Mouse (Mus musculus): ENCODE results near the gene Opn1sw.
"Not testable (repeated sequence)": the region's sequence is repeated elsewhere in the genome, so short reads cannot be mapped to it uniquely, and the experiment has no call there.

Gene Opn1sw

DNA sequence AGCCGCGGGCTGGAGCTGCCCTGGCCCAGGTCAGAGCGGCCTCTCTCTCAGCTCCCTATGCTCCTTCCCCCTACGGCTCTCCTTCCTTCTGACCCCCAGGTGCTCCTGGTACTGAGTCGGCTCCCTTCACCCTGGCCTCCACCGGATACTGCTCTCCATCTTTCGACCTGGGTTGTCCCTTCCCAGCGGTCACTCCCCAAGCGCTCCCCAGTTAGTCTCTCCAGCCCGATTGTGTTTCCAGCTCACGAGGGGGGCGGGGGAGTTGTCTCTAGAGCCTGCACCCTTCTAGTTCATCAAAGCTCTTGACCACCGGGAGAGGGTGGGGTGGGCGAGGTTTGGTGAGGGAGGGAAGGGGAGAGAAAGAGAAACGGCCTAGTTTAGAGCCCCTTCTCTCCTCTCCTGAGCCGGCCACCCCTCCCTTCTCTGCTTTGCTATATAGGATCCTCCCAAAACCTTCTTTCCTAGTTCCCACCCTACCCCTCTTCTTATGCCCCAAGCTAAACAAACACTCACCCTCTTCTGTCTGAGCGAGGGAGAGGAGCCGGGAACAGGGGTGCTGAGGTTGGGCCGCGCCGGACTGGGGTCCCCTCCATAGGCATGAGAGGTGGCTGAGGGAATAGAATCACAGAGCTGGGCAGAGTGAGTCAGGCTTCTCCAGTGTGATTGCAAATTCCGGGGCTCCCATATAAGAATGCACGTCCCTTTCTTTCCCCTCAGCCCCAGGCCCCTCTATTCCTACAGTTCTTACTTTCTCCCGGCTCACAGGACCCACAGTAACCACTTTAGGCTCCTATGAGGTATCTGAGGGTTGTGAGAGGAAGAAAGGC is 8.7 kb upstream of the Opn1sw start:
- DNase-seq (ENCODE audit: low spot score): peak; percentile 54

DNA sequence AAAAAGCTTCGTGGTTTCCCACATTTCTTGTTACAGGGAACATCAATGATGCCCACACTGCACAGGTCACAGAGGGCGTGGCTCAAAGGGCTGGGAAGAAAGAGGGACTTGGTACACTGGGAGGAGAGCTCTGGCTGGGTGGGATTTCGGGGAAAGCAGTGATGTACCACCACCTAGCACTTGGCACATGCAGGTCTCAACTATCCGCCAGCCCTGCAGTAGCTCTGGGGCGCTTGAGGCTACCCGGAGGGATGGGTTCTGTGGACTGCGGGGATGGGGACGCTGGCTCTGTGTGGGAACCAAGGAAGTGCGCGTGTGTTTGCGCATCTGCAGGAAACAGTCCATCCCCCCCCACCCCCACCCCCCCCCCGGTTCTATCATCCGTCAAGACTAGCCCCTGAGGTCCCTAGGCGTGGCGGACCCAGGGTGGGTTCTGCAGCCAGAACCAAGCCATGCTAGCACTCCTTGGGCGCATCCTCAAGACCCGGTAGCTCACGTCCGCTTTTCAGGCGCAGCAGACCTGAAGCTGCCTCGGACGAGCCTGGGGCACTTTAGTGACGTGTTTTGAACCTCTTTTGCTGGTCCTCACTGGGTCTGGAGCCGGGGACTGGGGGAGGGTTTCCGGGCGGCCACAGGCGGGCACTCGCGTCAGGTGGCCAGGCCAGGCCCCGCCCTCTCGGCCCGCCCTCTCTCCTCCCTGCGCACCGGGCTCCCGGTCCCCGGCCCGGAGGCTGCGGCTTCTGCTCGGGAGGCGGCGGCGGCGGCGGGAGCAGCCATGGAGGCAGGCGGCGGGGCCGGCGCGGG is 7.8 kb upstream of the Opn1sw start, which contains the start of gene Ccdc136:
Ccdc136 (plus strand) TSS at position 400 of the 804 bp plus-strand sequence.
- peak; percentile 78 for DNase-seq (ENCODE audit: low spot score)

DNA sequence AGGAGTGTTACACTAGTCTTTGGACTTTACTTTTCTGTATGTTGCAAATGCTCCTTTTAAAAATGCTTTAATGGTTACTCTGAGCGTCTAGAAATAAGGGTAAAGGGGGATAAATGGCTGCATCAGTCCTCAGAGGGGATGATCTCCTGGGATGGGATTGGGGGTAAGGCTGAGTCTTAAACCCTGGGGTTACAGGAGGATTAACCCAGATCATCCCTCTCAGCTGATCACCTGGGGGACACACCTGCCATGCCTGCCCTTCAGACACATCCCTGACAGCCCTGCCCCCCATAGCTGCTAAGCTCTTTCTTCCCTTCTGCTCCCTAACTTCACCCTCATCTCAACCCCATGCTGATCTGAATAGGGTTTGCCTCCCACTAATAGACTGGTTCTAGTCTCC is 6.0 kb upstream of the Opn1sw start:
- no peak for DNase-seq (ENCODE audit: low spot score)

DNA sequence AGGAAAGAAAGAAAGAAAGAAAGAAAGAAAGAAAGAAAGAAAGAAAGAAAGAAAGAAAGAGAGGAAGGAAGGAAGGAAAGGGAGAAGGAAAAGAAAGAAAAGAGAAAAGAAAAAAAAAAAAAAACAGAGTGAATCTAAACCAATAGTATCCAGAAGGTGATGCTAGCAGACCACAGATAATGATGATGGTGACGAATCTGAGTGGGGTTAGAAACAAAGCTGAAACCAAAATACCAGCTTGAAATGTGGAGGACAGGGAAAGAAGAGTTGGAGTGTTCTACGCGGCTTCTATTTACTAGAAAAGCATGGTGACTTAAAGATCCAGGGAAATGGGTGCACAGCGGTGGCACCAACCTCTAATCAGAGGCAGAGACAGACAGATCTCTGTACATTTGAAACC is 3.5 kb upstream of the Opn1sw start:
- DNase-seq (ENCODE audit: low spot score): no peak

DNA sequence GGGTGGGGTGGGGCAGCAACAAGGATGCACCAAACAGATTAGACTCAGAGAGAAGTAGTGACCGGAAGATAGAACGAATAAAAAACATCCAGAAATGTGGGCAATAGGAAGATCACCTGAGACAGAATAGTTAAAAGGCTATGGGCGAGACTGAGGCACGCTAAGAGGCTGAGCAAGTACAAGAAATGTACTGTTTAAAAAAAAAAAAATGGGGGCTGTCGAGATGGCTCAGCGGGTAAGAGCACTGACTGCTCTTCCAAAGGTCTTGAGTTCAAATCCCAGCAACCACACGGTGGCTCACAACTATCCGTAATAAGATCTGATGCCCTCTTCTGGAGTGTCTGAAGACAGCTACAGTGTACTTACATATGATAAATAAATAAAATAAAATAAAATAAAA is 3.0 kb upstream of the Opn1sw start:
- not testable (repeated sequence) for DNase-seq (ENCODE audit: low spot score)

DNA sequence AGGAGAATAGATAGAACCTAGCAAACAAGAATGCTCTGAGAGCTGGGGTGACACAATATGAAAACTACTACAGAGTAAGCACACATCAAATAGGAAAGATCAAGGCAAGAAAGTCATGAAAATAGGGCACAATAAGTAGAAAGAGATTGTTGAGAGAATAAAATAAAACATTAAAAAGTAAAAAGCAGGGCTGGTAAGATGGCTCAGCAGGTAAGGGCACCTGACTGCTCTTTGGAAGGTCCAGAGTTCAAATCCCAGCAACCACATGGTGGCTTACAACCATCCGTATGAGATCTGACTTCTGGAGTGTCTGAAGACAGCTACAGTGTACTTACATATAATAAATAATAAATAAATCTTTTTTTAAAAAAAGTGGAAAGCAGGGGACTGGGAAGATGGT is 2.2 kb upstream of the Opn1sw start:
- DNase-seq (ENCODE audit: low spot score): not testable (repeated sequence)

DNA sequence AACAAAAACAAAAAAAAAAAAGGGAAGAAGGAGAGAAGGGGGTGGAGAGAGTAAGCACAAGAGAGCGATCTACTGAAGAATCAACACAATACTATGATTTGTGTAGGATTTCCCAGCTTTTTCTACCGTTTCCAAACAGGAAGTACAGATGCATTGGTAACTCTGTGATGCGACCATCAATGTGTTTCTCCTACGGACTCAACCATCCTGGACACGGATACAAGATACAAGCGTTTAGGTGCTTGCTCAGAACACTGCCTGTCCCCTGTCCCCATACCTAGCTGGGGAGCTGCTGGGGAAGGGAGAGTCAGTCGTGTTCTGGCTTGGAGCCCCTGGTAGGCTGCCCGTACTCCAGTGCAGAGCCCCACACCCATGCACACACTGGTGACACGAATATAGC is 1.2 kb upstream of the Opn1sw start:
- DNase-seq (ENCODE audit: low spot score): no peak

DNA sequence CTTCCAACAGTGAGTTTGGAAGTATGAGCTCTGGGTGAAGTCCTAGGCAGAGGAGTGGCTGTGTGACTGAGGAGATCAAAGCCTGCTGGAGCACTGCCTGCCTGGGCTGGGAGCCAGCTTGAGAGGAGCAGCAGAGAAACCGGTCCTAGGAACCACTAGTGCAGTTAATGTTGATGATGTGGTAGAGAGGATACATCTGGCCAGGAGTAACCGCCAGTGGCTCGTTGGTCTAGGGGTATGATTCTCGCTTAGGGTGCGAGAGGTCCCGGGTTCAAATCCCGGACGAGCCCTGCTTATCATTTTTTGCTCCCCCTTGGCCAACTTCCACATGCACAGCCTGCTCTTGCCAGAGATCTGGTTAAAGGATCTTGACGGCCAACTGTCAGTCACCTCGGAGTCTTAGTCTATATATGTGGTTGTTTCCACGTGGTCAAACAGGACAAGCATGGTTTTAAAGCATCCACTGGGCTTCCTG is 375 bp upstream of the Opn1sw start:
- peak; percentile 76 for DNase-seq (ENCODE audit: low spot score)

DNA sequence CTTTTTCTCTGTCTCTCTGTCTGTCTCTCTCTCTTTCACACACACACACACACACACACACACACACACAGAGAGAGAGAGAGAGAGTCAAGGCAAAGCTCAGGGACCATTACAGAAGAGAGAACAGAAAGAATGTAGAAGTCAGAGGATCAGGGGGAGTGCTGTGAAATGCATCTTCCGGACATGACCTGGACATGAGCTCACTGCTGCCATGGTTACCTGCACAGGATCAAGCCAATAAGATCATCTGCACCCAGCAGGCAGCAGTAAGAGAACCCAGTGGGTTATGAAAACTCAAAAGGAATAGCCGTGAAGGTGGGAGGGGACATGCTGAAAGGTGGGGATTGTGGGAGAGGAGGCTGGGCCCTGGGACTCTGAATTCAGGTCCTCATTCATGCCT is 5.8 kb downstream of the Opn1sw start:
- no peak for DNase-seq (ENCODE audit: low spot score)

DNA sequence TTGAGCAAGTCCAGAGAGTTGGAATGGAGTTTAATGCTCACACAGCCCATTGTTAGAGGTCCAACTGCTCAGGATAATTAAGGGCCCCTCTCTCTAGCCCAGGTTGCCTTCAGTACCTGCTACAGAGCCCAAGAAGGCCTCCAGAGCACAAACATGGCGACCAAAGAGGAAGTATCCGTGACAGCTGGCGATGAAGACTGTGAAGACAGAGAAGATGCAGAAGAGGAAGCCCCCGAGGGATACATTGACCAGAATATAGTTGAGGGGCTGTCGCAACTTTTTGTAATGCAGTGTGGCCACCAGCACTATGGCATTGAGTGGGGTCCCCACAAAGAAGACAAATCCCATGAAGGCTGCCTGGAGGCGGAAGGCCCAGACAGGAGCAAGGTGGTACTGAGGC is 8.3 kb downstream of the Opn1sw start:
- no peak for DNase-seq (ENCODE audit: low spot score)

DNA sequence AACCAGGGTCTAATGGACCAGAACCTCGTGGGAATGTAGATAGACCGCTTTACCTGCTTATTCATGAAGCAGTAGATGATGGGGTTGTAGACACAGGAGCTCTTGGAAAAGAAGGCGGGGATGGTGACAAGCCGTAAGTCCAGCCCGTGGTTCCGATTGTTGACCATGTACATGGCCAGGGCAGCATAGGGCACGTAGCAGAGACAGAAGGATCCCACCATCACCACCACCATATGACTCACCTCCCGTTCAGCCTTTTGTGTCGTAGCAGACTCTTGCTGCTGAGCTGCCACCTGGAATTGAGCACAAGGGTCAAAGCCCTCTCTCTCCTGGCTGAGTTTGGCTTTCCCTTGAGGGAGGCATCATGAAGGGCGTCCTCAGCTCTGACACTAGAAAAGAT is 9.6 kb downstream of the Opn1sw start:
- DNase-seq (ENCODE audit: low spot score): no peak

DNA sequence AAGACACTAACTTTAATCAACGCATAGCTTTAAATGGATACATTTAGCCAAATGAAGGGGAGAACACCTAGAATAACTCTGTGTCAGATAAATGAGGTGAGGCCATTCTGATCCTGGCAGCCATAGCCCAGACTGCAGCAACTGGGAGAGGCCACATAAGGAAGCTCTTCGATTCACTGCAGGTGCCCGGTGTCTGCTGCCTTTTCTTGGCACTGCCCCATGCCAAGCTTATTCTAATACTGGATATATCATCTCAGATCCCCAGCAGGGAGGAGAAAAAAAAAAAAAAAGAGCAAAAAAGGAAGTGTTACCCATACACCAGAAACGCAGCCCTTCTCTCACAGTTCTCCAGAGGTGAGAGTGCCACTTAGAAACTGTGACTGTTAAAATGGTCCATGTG is 10.9 kb downstream of the Opn1sw start:
- DNase-seq (ENCODE audit: low spot score): no peak

DNA sequence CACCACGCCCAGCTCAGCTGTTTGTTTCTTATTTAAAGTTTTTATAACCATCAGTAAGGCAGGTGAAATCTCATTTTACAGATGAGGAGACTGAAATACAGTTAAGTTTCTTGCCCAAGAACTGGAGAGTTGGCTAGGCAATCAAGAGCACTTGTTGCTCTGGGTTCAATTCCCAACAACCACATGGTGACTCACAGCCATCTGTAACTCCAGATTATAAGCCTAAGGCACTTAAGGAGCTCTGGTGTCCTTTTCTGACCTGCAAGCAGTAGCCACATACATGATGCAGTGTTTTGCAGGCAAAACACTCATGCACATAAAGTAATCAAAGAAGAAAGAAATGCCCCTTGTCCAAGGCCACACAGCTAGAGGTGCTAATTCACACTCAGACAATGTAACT is 23.0 kb downstream of the Opn1sw start:
- DNase-seq (ENCODE audit: low spot score): no peak

DNA sequence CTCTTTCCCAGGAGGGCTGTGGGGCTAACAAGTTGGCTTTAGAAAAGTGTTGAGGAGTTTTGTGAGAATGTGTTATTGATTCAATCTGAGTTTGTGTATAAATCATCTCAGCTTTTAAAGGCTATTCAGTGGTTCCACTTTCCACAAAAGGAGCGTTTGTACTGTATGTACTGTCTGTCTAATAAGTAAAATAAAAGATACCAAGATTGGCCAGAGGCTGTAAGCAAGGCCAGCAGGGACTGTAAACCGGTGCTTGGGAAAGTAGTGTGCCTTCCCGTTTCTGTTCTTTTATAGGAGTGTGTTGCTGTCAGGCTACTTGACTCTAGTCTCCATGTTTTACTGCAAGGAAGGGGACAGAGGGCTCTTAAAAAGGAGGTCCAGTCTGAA is 25.1 kb downstream of the Opn1sw start:
- DNase-seq (ENCODE audit: low spot score): no peak

DNA sequence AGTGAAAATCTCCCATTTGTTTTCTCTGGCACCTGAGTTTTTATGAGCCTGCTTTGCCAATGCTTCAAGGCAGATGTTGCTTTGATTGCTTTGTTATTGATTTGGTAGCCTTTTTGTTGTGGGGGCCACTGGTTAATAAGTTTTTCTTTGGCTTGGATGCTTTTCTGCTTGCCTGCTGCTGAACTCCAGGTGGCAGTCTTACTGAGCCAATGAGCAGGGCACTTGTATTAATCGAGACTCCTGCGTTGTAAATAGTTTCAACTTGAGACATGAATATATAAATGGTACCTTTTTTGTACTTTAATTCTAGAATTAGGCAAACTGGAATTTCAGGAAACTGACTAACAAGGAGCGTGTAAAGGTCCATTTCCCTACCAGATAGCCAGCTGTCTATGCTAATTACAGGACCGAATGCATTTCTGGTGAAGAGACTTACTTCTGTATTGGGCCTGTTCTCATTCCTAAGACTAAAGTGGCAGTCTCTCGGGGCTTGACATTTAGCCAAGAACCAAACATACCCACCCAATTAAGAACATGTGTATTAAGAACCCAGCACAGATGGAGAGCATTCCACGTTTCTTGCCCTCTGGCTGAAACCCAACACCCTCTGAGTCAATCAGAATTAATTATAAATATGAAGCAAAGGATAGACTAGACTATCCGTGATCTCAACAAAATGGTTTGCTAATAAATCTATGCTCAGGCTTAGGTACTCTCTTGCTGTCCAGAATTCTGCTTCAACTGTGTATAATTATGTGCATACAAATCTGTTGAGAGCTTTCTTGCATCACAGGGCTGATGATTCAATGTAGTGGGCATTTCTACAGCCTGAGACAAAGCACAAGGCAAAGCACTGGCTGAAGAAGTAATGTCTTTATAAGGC is 25.8 kb downstream of the Opn1sw start:
- no peak for DNase-seq (ENCODE audit: low spot score)

DNA sequence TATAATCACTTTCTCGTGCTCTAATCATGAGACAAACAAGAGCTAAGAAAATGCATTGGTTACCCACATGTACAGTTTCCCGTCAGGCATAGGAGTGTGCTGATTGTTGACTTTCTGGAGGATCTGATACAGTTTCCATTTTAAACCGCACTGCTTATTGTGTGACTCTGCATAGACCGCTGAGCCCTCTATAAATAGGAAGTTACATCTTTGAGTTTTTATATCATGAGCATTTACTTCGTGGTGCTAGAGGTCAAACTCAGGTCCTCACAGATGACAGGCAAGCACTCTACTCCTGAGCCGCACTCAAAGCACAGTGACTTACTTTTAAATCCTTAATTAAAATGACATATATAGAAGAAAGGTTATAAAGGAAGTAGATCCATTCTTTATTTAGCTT is 28.1 kb downstream of the Opn1sw start:
- no peak for DNase-seq (ENCODE audit: low spot score)

DNA sequence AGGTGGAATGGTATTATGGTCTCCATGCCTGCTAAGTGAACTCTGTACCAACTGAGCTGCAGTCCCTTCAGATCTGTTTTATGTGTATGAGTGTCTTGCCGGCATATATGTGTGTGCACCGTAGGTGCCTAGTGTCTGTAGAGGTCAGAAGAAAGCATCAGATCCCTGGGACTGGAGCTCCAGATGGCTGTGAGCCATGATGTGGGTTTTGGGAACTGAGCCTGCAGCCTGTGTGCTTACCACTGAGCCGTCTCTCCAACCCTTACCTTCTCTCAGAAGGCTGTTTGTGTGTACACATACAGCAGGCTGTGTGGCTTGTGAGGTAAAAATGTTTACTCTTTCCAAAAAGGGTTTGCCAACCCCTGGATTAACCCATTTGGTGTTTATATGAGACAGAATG is 28.9 kb downstream of the Opn1sw start:
- DNase-seq (ENCODE audit: low spot score): no peak

DNA sequence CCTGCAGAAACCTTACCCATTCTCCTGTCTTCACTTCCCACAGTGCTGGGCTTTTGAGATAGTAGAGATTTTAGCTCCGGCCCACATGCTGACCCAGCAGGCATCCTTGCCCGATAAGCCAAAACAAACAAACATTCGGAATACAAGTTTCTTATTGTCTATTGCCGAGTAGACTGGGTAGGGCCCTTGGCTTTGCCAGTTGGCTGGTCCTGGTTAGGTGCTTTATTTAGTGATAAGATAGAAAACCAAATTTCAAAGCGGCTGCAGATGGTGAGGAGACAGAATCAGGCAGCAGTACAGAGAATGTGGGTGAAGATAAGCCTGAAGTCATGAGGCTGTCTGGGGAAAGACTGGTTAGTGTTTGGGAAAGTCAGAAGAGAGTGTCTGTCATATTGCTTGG is 35.5 kb downstream of the Opn1sw start:
- DNase-seq (ENCODE audit: low spot score): no peak

DNA sequence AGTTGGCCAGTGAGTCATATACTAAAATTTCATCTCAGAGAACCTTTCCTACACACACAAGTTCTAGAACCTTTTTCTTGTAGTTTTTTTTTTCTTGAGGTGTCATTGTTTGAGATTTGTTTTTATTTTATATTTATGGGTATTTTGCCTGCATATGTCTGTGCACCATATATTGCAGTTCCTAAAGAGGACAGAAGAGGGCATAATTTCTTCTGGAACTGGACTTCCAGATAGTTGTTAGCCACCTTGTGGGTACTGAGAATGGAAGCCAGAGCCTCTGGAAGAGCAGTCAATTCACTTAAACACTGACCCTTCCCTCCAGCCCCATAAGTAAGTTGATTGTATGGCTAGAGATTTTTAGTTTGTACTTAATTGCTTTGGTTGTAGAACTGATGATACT is 36.7 kb downstream of the Opn1sw start:
- no peak for DNase-seq (ENCODE audit: low spot score)

DNA sequence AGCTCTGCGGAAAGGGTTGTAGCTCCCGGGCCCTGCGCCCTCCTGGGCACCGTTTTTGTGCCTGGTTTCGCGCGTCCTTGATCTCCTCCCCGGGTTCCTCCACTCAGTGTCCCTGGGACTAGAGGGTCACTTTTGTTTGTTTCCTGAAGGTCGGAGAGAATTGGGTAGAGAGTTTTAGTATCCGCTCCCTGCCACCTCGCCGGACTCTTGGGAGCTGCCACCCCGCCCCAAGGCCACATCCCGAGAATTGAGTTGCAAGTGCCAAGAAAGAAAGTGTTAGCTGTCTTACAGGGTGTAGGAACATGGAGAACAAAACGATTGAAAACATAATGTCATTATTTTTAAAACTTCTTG is 39.9 kb downstream of the Opn1sw start:
- DNase-seq (ENCODE audit: low spot score): no peak

DNA sequence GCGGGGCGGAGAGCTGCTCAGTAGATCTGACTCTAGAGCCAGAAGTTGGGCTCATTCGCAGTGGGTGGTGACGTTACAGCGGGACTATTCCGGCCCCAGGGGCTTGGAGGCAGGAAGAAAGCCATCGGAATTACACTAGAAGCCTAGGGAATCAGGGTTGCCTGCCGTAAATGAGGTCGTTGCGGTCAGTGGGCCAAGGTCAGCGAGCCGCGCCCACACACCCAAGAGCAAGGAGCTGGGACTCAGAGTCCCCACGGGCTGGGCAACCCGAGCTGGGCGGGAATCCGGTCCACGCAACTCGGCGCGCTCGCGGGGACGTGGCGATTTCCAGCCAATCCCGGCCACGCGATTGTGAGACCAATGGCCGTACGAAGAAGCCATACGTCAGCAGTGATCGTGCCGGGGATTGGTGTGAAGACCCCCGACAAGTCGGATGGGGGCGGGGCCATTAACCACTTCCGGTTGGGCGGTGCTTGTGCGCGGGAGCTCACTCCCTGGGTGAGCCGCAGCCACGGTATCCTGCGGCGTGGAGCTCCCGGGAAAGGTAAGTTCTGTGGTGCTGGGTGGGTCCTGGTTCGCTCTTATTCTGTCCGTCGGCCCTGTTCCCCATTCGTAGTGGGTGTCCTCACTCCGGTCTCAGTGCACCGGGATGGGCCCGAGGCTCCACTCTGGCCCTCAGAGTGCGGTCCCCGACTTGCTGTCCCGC is 40.5 kb downstream of the Opn1sw start, which contains the start of gene Calu:
Calu (plus strand) TSS at position 405 of the 706 bp plus-strand sequence.
- DNase-seq (ENCODE audit: low spot score): peak; percentile 100

DNA sequence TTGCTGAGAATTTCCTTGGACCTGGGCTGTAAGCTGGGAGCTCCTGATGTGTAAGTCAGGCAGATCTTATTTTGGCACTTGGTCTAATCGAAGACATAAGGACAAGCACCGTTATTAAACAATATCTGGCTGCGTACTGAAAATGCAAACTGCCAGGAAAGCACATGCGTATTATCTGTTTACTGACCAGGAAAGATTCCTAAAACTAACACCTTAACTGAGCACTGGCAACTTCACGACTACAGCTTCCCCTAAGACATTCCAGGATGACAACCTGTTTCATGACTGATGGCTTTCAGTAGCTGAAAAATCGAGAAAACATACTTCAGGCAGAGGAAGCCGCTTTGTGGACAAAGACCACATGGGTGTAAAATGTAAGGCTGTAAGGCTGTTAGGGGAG is 41.1 kb downstream of the Opn1sw start:
- no peak for DNase-seq (ENCODE audit: low spot score)
